Mouse (Mus musculus): ENCODE measurements at regions not wholly inside any gene's neighbourhood (a gene's known extent, or its start where the extent isn't known, plus 50 kb on each side); places are given as distances from the start of the nearest gene placed in this dataset.

GRCm38 (mm10) chr11:6785471-6785870 is 52.0 kb downstream of the Gm11983 start:
- Histone ChIP-seq H3K9ac (no peak overlapping the region), H3K4me1 (no peaks in the 10 kb centered on the region), H3K4me3 (replicated peaks) (no peak overlapping the region), H3K27me3 (no peaks in the 10 kb centered on the region), H3K27ac (no peak overlapping the region), H3K9me3 (no peaks in the 10 kb centered on the region), H3K4me2 (no peak overlapping the region), H3K36me3 (replicated peaks) (no peaks in the 10 kb centered on the region)
- no peak for ATAC-seq (ENCODE audit: low FRiP score)
- 97% methylated on average over 1 of the region's 1 CpGs for WGBS

- Histone ChIP-seq H3K4me3 (replicated peaks) (no peak overlapping the region), H3K9ac (no peak overlapping the region), H3K27me3 (peaks cover 5% of the 10 kb centered on the region), H3K27ac (no peak overlapping the region), H3K36me3 (replicated peaks) (no peaks in the 10 kb centered on the region), H3K4me2 (no peak overlapping the region), H3K9me3 (no peaks in the 10 kb centered on the region), H3K4me1 (0 out of 2 replicates have a peak, but pooled peaks cover 5% of the 10 kb centered on the region)
- WGBS, result 90% methylated on average over 14 of the region's 14 CpGs
- ATAC-seq (ENCODE audit: low FRiP score), result no peak
Measured at GRCm38 (mm10) chr11:6782826-6783225, 54.6 kb downstream of the Gm11983 start.

- no peaks in the 10 kb centered on the region for H3K9me3 ChIP-seq
- 81% methylated on average over 5 of the region's 5 CpGs for WGBS
- no peak overlapping the region for H3K4me2 ChIP-seq
- no peak overlapping the region for H3K4me3 ChIP-seq (replicated peaks)
- H3K27me3 ChIP-seq, result peaks cover 9% of the 10 kb centered on the region
- no peak overlapping the region for H3K9ac ChIP-seq
- 0 out of 2 replicates have a peak, but pooled peaks cover 5% of the 10 kb centered on the region for H3K4me1 ChIP-seq
- no peak overlapping the region for H3K27ac ChIP-seq
- no peak for ATAC-seq (ENCODE audit: low FRiP score)
- no peaks in the 10 kb centered on the region for H3K36me3 ChIP-seq (replicated peaks)
Measured at GRCm38 (mm10) chr11:6779752-6780151, 57.7 kb downstream of the Gm11983 start.

DNA sequence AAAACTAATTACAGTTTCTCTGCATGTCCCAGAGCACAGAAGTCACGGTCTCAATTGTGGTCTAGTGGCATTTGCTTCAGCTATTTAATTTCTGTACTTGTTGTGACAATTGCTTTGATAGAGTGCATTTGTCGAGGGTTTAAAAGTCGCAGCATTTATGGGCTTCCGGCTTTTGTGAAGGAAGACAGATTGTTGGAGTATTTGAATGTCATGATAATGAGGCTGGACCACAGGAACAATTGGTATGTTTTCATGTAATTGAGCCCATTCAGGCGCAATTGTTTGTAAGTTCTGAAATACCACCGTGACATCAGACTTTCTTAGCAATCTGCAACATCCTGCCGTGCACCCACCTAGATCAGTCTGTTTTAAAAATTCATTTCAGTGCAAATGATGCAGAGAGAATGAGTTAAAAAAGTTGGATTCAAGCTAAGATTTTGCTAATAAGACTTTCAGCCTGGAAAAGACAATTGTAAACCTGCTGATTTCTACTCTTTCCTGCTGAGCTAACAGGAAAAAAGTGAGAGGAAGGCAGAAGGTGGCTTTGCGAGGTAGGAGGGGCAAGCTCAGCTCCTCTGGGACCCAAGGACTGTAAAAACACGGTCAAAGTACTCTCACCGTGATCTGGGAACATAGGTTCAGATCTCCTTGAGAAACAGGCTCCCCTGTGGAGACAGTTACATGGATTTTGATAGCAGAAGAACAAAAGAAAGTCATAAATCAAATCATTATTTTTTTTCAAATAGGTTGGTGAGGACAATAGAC is 58.7 kb downstream of the Gm11983 start:
- no peaks in the 10 kb centered on the region for H3K36me3 ChIP-seq (replicated peaks)
- H3K4me2 ChIP-seq, result no peak overlapping the region
- no peak overlapping the region for H3K9ac ChIP-seq
- H3K9me3 ChIP-seq, result no peaks in the 10 kb centered on the region
- H3K27ac ChIP-seq, result no peak overlapping the region
- H3K4me1 ChIP-seq, result 0 out of 2 replicates have a peak, but pooled peaks cover 5% of the 10 kb centered on the region
- H3K27me3 ChIP-seq, result peaks cover 9% of the 10 kb centered on the region
- 29% methylated on average over 10 of the region's 10 CpGs for WGBS
- ATAC-seq (ENCODE audit: low FRiP score), result no peak
- H3K4me3 ChIP-seq (replicated peaks), result no peak overlapping the region

DNA sequence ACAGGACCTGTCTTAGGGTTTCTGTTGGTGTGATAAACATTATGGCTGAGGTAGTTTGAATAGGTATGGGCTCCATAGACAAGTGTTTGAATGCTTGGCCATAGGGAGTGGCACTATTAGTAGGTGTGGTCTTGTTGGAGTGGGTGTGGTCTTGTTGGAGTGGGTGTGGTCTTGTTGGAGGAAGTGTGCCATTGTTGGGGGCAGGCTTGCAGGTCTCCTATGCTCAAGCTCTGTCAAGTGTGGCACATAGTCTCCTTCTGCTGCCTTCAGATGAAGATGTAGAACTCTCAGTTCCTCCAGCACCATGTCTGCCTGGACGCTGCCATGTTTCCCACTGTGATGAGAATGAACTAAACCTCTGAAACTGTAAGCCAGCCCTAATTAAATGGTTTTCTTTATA is 59.9 kb downstream of the Gm11983 start:
- Histone ChIP-seq H3K9ac (no peak overlapping the region), H3K27me3 (peaks cover 9% of the 10 kb centered on the region), H3K4me3 (replicated peaks) (no peak overlapping the region), H3K4me1 (0 out of 2 replicates have a peak, but pooled peaks cover 5% of the 10 kb centered on the region), H3K9me3 (no peaks in the 10 kb centered on the region), H3K27ac (no peak overlapping the region), H3K36me3 (replicated peaks) (no peaks in the 10 kb centered on the region), H3K4me2 (no peak overlapping the region)
- WGBS, result 96% methylated on average over 1 of the region's 1 CpGs
- ATAC-seq (ENCODE audit: low FRiP score), result no peak

- H3K27ac ChIP-seq, result no peak overlapping the region
- H3K4me3 ChIP-seq (replicated peaks), result no peak overlapping the region
- peaks cover 5% of the 10 kb centered on the region for H3K27me3 ChIP-seq
- no peak for ATAC-seq (ENCODE audit: low FRiP score)
- no peaks in the 10 kb centered on the region for H3K36me3 ChIP-seq (replicated peaks)
- H3K4me2 ChIP-seq, result no peak overlapping the region
- H3K9ac ChIP-seq, result no peak overlapping the region
- H3K4me1 ChIP-seq, result 0 out of 2 replicates have a peak, but pooled peaks cover 5% of the 10 kb centered on the region
- H3K9me3 ChIP-seq, result 0 out of 2 replicates have a peak, but pooled peaks cover 2% of the 10 kb centered on the region
- 69% methylated on average over 4 of the region's 4 CpGs for WGBS
Measured at GRCm38 (mm10) chr11:6774656-6775055, 62.8 kb downstream of the Gm11983 start.

DNA sequence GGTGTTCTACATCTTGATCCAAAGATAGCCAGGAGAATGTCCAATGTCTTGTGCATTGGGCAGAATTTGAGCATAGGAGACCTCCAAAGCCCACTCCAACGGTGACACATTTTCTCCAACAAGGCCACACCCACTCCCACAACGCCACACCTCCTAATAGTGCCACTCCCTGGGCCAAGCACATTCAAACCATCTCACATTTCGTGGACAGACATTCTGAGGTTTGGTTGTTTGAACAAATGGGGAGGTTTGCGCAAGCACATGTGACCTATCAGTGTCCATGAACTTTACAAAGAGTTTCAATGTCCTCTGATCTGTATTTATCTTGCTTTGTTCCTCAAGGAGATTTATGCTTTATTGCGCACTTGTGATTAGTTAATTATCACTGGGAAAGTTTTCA is 63.5 kb downstream of the Gm11983 start:
- ATAC-seq (ENCODE audit: low FRiP score), result no peak
- Histone ChIP-seq H3K4me3 (replicated peaks) (no peak overlapping the region), H3K9me3 (0 out of 2 replicates have a peak, but pooled peaks cover 2% of the 10 kb centered on the region), H3K9ac (no peak overlapping the region), H3K27me3 (peaks cover 4% of the 10 kb centered on the region; the same call in 1 of the 2 replicates), H3K4me2 (no peak overlapping the region), H3K4me1 (0 out of 2 replicates have a peak, but pooled peaks cover 2% of the 10 kb centered on the region), H3K36me3 (replicated peaks) (no peaks in the 10 kb centered on the region), H3K27ac (no peak overlapping the region)
- WGBS, result 88% methylated on average over 5 of the region's 5 CpGs

GRCm38 (mm10) chr11:6773364-6773763 is 64.1 kb downstream of the Gm11983 start:
- WGBS, result 14% methylated on average over 1 of the region's 1 CpGs
- Histone ChIP-seq H3K27me3 (peaks cover 4% of the 10 kb centered on the region; the same call in 1 of the 2 replicates), H3K4me3 (replicated peaks) (no peak overlapping the region), H3K27ac (no peak overlapping the region), H3K9ac (no peak overlapping the region), H3K9me3 (0 out of 2 replicates have a peak, but pooled peaks cover 2% of the 10 kb centered on the region), H3K4me2 (no peak overlapping the region), H3K4me1 (no peaks in the 10 kb centered on the region), H3K36me3 (replicated peaks) (no peaks in the 10 kb centered on the region)
- ATAC-seq (ENCODE audit: low FRiP score), result no peak

GRCm38 (mm10) chr11:6769437-6769765 is 68.1 kb downstream of the Gm11983 start:
- H3K9ac ChIP-seq, result no peak overlapping the region
- no peaks in the 10 kb centered on the region for H3K36me3 ChIP-seq (replicated peaks)
- H3K4me3 ChIP-seq (replicated peaks), result no peak overlapping the region
- ATAC-seq (ENCODE audit: low FRiP score), result no peak
- 0 out of 2 replicates have a peak, but pooled peaks cover 2% of the 10 kb centered on the region for H3K9me3 ChIP-seq
- no peak overlapping the region for H3K4me2 ChIP-seq
- 83% methylated on average over 7 of the region's 7 CpGs for WGBS
- H3K4me1 ChIP-seq, result no peaks in the 10 kb centered on the region
- no peak overlapping the region for H3K27ac ChIP-seq
- no peaks in the 10 kb centered on the region for H3K27me3 ChIP-seq

- WGBS, result 53% methylated on average over 22 of the region's 22 CpGs
Measured at GRCm38 (mm10) chr11:6768599-6769436, 68.6 kb downstream of the Gm11983 start.

DNA sequence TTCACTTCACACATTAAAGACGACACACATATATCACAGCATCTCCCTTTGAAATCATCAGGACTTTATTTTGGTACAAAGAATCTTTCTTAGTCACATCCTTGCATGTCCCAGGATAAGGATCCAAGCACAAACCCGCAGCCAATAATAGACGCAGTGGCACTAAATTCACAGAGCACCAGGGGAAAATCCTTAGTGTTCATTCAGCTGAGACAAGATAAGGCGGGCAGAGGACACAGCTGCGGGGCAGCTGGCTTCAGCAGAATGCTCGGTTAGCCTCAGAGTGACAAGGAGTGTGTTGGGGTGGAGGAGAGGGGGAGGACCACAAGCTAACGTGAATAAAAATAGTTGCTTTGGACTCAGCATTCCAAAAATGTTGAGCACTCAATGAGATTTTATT is 70.7 kb downstream of the Gm11983 start:
- Histone ChIP-seq H3K27ac (no peak overlapping the region), H3K27me3 (no peaks in the 10 kb centered on the region), H3K4me3 (replicated peaks) (no peak overlapping the region), H3K36me3 (replicated peaks) (no peaks in the 10 kb centered on the region), H3K9ac (no peak overlapping the region), H3K9me3 (0 out of 2 replicates have a peak, but pooled peaks cover 2% of the 10 kb centered on the region), H3K4me1 (no peaks in the 10 kb centered on the region), H3K4me2 (no peak overlapping the region)
- 77% methylated on average over 7 of the region's 7 CpGs for WGBS
- no peak for ATAC-seq (ENCODE audit: low FRiP score)

More at GRCm38 (mm10) chr11:6768599-6769436, 68.6 kb downstream of the Gm11983 start:
- no peaks in the 10 kb centered on the region for H3K4me1 ChIP-seq
- peak; percentile 69; the same call in 1 of the 2 replicates for ATAC-seq (ENCODE audit: low FRiP score)
- H3K9me3 ChIP-seq, result 0 out of 2 replicates have a peak, but pooled peaks cover 2% of the 10 kb centered on the region
- 0 out of 2 replicates have a peak overlapping the region, but pooled peaks have one; percentile 8 for H3K4me2 ChIP-seq
- no peaks in the 10 kb centered on the region for H3K36me3 ChIP-seq (replicated peaks)
- H3K27ac ChIP-seq, result no peak overlapping the region
- H3K4me3 ChIP-seq (replicated peaks), result no peak overlapping the region
- no peaks in the 10 kb centered on the region for H3K27me3 ChIP-seq
- no peak overlapping the region for H3K9ac ChIP-seq

DNA sequence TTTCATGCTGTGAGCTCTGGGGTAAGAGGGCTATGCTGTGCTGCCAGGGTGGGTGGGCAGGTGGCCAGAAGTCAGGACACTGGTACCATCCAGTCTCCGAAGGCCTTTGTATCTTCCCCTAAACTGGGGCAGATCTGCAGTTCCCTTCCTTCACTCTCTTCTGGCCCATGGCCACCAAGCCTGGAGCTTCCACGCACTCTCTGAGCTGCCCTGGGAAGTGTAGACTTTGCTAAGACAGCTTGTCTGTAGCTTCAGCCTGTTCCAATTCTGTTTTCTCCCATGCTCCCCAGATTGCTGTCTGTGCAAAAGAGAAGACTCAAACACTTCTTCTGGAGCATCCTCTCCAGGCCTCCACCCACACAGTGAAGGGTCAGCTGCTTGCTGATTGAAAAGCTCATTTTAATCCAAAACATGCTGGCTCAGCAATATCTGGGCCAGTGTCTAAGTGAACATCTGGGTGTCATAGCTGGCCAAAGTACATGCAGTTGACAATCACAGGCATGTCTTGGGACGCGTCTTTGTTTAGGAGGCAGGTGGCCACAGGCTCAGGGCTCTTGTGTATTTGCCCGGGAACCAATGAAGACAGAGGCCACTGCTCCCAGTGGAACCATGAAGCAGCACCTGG is 72.0 kb downstream of the Gm11983 start:
- 93% methylated on average over 5 of the region's 5 CpGs for WGBS
- Histone ChIP-seq H3K4me1 (no peaks in the 10 kb centered on the region), H3K4me2 (no peak overlapping the region), H3K27me3 (no peaks in the 10 kb centered on the region), H3K36me3 (replicated peaks) (no peaks in the 10 kb centered on the region), H3K9me3 (no peaks in the 10 kb centered on the region), H3K9ac (no peak overlapping the region), H3K4me3 (replicated peaks) (no peak overlapping the region), H3K27ac (no peak overlapping the region)
- ATAC-seq (ENCODE audit: low FRiP score), result no peak
